Mouse (Mus musculus) limb, embryonic 11.5 days (tissue): Measurements from ENCODE around the gene Mios. TPM values are rescaled to one million over a fixed set of nuclear protein-coding genes. Genes with fewer than 3 reads are reported as not detected.

ENCODE experiments used
- ATAC-seq: fragments of 200-750 bp; cut with Nextera tagmentation; 2 replicates; pipeline ENCODE4 v1.8.0; 2017; ENCODE audit warnings: low read depth; ENCODE audit not compliant: insufficient number of reproducible peaks, low FRiP score, low TSS enrichment
- DNase-seq: peaks from one replicate; pipeline ENCODE4 v3.0.0-alpha.2; 2015; ENCODE audit warnings: low spot score
- H3K27ac ChIP-seq: fragments of 300-500 bp; sonication (generic); replicated peaks from 2 replicates; pipeline ENCODE4 v1.5.1; 2014; ENCODE audit warnings: low read depth, mild to moderate bottlenecking, low read length
- H3K27me3 ChIP-seq: fragments of 300-500 bp; sonication (generic); 2 replicates; pipeline ENCODE4 v1.6.1; 2014; ENCODE audit warnings: mild to moderate bottlenecking, low read length, mixed read lengths; ENCODE audit not compliant: control insufficient read depth, insufficient read depth
- H3K36me3 ChIP-seq: fragments of 300-500 bp; sonication (generic); 2 replicates; pipeline ENCODE4 v1.6.1; 2014; ENCODE audit warnings: mild to moderate bottlenecking, low read length, moderate library complexity, mixed read lengths; ENCODE audit not compliant: control insufficient read depth, insufficient read depth
- H3K4me1 ChIP-seq: fragments of 300-500 bp; sonication (generic); 2 replicates; pipeline ENCODE4 v1.6.1; 2014; ENCODE audit warnings: low read length, mixed read lengths; ENCODE audit not compliant: control insufficient read depth, insufficient read depth
- H3K4me2 ChIP-seq: fragments of 300-500 bp; sonication (generic); 2 replicates; pipeline ENCODE4 v1.6.1; 2014; ENCODE audit warnings: low read depth, mild to moderate bottlenecking, moderate library complexity; ENCODE audit not compliant: severe bottlenecking
- H3K4me3 ChIP-seq: fragments of 300-500 bp; sonication (generic); 2 replicates; pipeline ENCODE4 v1.5.1; 2014; ENCODE audit warnings: low read depth, low read length
- H3K9ac ChIP-seq: fragments of 300-500 bp; sonication (generic); 2 replicates; pipeline ENCODE4 v1.6.1; 2014; ENCODE audit warnings: mild to moderate bottlenecking, low read length
- H3K9me3 ChIP-seq: fragments of 300-500 bp; sonication (generic); 2 replicates; pipeline ENCODE4 v1.6.1; 2016; ENCODE audit warnings: low read length; ENCODE audit not compliant: control insufficient read depth
- WGBS: fragments of 180-500 bp; shearing (Covaris S2); extraction: QIAGEN DNeasy Blood & Tissue Kit; methylation state at CpG from one replicate; pipeline ENCODE4 v1.1.7; 2014; 5-methylcytosine and 5-hydroxymethylcytosine counted together
- polyA plus RNA-seq: library from polyadenylated mRNA; unstranded; fragments of >200 nt; fragmentation: Nextera tagmentation; extraction: Ambion mirVana; gene quantifications from 2 replicates; pipeline ENCODE4 v1.2.1, GENCODE M21; 2014

Mios gene
- polyA plus RNA-seq, 1 experiment from 2014 or later, result 27.9 TPM

DNA sequence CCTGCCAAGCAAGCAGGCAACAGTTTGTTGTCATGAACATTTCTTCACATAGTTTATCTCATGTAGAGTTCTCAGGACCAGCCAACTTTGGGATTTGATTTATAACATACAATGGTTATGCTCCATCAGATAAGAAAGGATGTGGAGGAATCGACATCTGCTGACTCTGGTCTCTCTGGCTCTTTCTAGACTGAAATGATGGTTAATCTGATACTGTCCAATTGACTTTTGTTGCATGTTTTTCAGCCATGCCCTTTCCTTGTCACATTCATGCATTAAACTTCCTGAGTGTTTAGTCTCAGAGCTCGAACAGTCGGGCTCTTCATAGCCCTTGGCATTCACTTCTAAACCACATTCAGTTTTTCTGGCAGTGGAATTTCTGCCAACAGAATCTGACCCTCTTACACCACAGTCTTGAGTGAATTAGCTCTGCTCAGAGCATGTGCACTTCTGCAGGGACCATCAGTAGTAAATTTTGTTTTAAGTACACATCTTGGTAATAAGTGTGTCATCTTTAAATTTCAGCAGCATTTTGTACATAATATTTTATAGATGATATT lies 76.5 kb downstream of the Mios start:
- no peak overlapping the region for H3K9ac ChIP-seq
- no peak overlapping the region for H3K27ac ChIP-seq
- ATAC-seq (no peak), DNase-seq (no peak)
- no peak overlapping the region for H3K4me3 ChIP-seq
- no peaks in the 10 kb centered on the region for H3K4me1 ChIP-seq
- no peaks in the 10 kb centered on the region for H3K9me3 ChIP-seq
- no peak overlapping the region for H3K4me2 ChIP-seq
- H3K36me3 ChIP-seq, result no peaks in the 10 kb centered on the region
- no peaks in the 10 kb centered on the region for H3K27me3 ChIP-seq
- WGBS, result 92% methylated on average over 3 of the region's 3 CpGs

Other genes with a start within 250 kb of the Mios start
- gene Col28a1, start 16.6 kb upstream of the Mios start, polyA plus RNA-seq, result 0.12 and 0.24 TPM in 2 replicates
- 203 and 211 TPM in 2 replicates for gene Rpa3, start 50.0 kb downstream of the Mios start, polyA plus RNA-seq
- gene Umad1, start 50.1 kb downstream of the Mios start, polyA plus RNA-seq, result 16.7 and 18.0 TPM in 2 replicates
- 16.1 and 16.6 TPM in 2 replicates for gene Gm45062, start 50.2 kb downstream of the Mios start, polyA plus RNA-seq